Mouse (Mus musculus) megakaryocyte progenitor cell, adult 5-6 weeks (primary cell): ENCODE measurements around the gene Ryr1. TPM values are rescaled to one million over a fixed set of nuclear protein-coding genes. Genes with fewer than 3 reads are reported as not detected.

Source experiments
- total RNA-seq, 2 experiments: library from RNA; stranded (forward) in 1 of 2; stranded (reverse) in 1 of 2; fragments of 157-497, 149-512 nt in 1 of 2; fragments of 200-1000 nt in 1 of 2; gene quantifications; 2 replicates each; pipeline versions ENCODE4 v1.2.3 to v1.2.4; 2015 to 2017

Ryr1 gene
- total RNA-seq, 2 experiments from 2014 or later, result 0.12 to 1.1 TPM

Other genes starting within 250 kb of the Ryr1 start
- not detected in 2 replicates for gene Capn12, start 243.8 kb downstream of the Ryr1 start, total RNA-seq (2015)
- 0.24 TPM in 1 of 2 replicates, not detected in the other for gene Capn12, start 243.8 kb downstream of the Ryr1 start, total RNA-seq (2017)
- 86.4 and 87.2 TPM in 2 replicates for gene Actn4, start 162.8 kb downstream of the Ryr1 start, total RNA-seq (2015)
- 47.1 and 49.5 TPM in 2 replicates for gene Actn4, start 162.8 kb downstream of the Ryr1 start, total RNA-seq (2017)
- gene Eif3k, start 143.3 kb downstream of the Ryr1 start, total RNA-seq (2015), result 248 and 305 TPM in 2 replicates
- 384 and 406 TPM in 2 replicates for gene Eif3k, start 143.3 kb downstream of the Ryr1 start, total RNA-seq (2017)
- gene Map4k1, start 143.1 kb downstream of the Ryr1 start, total RNA-seq (2015), result 38.5 and 49.8 TPM in 2 replicates
- 62.8 and 65.6 TPM in 2 replicates for gene Map4k1, start 143.1 kb downstream of the Ryr1 start, total RNA-seq (2017)
- gene Rasgrp4, start 9.7 kb upstream of the Ryr1 start, total RNA-seq (2015), result 1.8 and 3.3 TPM in 2 replicates
- 1.5 and 7.2 TPM in 2 replicates for gene Rasgrp4, start 9.7 kb upstream of the Ryr1 start, total RNA-seq (2017)
- gene Fam98c, start 31.1 kb upstream of the Ryr1 start, total RNA-seq (2015), result 19.4 and 24.1 TPM in 2 replicates
- 22.6 and 23.4 TPM in 2 replicates for gene Fam98c, start 31.1 kb upstream of the Ryr1 start, total RNA-seq (2017)
- 0.76 and 1.2 TPM in 2 replicates for gene Ggn, start 45.0 kb upstream of the Ryr1 start, total RNA-seq (2015)
- 0.17 and 0.47 TPM in 2 replicates for gene Ggn, start 45.0 kb upstream of the Ryr1 start, total RNA-seq (2017)
- 0.56 and 2.3 TPM in 2 replicates for gene Spred3, start 45.2 kb upstream of the Ryr1 start, total RNA-seq (2015)
- gene Spred3, start 45.2 kb upstream of the Ryr1 start, total RNA-seq (2017), result 0.91 and 2.4 TPM in 2 replicates
- 169 and 191 TPM in 2 replicates for gene Psmd8, start 55.5 kb upstream of the Ryr1 start, total RNA-seq (2015)
- 160 and 176 TPM in 2 replicates for gene Psmd8, start 55.5 kb upstream of the Ryr1 start, total RNA-seq (2017)
- gene Catsperg1, start 88.9 kb upstream of the Ryr1 start, total RNA-seq (2015), result 1.1 TPM in 1 of 2 replicates, not detected in the other
- 0.20 and 0.50 TPM in 2 replicates for gene Catsperg1, start 88.9 kb upstream of the Ryr1 start, total RNA-seq (2017)
- gene Kcnk6, start 107.3 kb upstream of the Ryr1 start, total RNA-seq (2015), result 4.2 and 5.8 TPM in 2 replicates
- gene Kcnk6, start 107.3 kb upstream of the Ryr1 start, total RNA-seq (2017), result 8.0 and 9.3 TPM in 2 replicates
- gene Yif1b, start 113.2 kb upstream of the Ryr1 start, total RNA-seq (2015), result 75.8 and 77.8 TPM in 2 replicates
- 28.2 and 34.1 TPM in 2 replicates for gene Yif1b, start 113.2 kb upstream of the Ryr1 start, total RNA-seq (2017)
- 0.20 TPM in 1 of 2 replicates, not detected in the other for gene 2200002D01Rik, start 123.3 kb upstream of the Ryr1 start, total RNA-seq (2015)
- gene 2200002D01Rik, start 123.3 kb upstream of the Ryr1 start, total RNA-seq (2017), result 1.4 TPM in 1 of 2 replicates, not detected in the other
- 60.8 and 62.8 TPM in 2 replicates for gene Spint2, start 156.7 kb upstream of the Ryr1 start, total RNA-seq (2015)
- gene Spint2, start 156.7 kb upstream of the Ryr1 start, total RNA-seq (2017), result 21.2 and 34.1 TPM in 2 replicates
- gene Ppp1r14a, start 164.1 kb upstream of the Ryr1 start, total RNA-seq (2015), result not detected in 2 replicates
- 1.1 TPM in 1 of 2 replicates, not detected in the other for gene Ppp1r14a, start 164.1 kb upstream of the Ryr1 start, total RNA-seq (2017)
- 0.05 and 0.73 TPM in 2 replicates for gene Dpf1, start 178.8 kb upstream of the Ryr1 start, total RNA-seq (2015)
- gene Dpf1, start 178.8 kb upstream of the Ryr1 start, total RNA-seq (2017), result 0.10 TPM in 1 of 2 replicates, not detected in the other